Mouse (Mus musculus) forelimb bud, embryonic 11.5 days (tissue): ENCODE measurements around the gene Rsbn1l.

Experiments
- DNase-seq: peaks from one replicate; pipeline ENCODE4 v3.0.0-alpha.2; 2012; ENCODE audit warnings: low read depth, low spot score

The Rsbn1l gene

GRCm38 (mm10) chr5:20904647-20905046 is 51.6 kb downstream of the Rsbn1l start:
- DNase-seq = no peak

DNA sequence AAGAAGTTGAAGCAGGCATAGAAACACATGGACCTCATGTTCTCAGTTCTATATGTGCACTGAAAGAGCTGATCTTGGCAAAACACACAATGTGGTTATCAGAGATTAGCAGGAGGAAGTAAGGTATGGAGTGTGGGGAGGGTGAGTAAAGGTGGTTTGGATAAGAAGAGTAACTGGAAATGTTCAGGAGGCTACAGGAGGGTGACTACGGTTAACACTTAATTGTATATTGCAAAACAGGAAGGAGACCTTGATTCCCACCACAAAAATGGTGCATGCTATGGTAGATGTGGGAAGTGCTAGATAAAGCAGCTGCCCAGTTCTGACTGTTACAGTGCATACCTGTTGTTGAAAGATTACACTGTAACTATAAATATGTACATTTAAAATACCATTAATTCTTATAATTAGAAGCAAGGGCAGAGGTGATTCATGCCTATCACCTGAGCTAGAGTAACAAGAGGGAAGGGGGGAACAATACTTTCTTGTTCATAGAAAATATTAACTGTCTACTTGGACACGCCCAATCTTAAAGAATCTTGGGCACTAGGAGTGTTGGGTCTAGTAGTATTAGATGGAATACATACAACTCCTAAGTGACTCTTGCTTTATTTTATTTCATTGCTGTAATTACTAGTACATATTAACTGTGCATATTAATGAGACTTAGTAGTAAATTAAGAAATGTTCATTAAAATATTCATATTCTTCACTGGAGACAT is 58.6 kb downstream of the Rsbn1l start:
- DNase-seq = no peak

GRCm38 (mm10) chr5:20884036-20884620 is 72.1 kb downstream of the Rsbn1l start:
- no peak for DNase-seq

DNA sequence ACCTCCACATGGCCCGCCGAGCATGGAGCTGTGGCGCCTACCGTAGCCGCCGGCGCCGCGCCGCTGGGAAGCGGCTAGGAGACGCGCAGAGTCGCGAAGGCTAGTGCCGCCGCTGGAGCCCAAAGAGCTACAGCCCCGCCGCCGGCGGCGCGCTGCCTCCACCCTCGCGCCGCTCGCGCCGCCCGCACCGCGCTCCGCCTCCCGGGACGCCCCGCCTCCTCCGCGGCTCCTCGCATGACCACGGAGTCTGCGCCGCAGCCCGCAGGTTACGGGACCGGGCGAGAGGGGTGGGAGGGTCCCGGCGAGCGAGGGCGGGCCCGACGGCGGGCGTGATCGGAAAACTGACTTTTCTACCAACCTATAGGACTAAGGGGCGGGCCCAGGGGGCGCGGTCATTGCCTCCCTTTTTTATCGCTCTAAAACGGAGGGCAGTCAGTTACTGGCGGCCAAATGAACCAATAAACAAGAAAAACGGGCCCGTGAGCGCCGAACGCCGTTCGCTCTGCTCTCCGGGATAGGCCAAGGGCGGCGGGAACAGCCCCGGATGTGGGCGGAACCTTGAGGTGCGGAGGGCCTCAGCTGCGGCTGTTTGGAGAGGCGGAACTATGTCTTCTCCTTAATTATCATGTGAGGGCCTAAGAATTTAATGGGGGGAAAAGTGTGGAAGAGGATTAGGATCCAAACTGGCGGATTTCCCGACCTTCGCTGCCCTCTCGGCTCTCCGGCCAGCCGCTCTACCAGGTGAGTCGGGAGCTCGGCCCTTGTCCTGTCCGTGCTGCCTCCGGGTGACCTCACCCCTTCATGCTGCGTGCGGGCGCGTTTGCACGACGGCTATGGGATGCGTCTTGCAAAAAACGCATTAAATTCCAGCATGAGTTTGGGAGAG is 74.0 kb downstream of the Rsbn1l start, which contains the start of the genes Phtf2 and Tmem60:
Gene Phtf2, minus strand, starts transcription at position 210 of the 886 bp plus-strand sequence.
Gene Tmem60, plus strand, starts transcription at position 277 of the 886 bp plus-strand sequence.
- DNase-seq = peak; percentile 97

- DNase-seq = peak; percentile 43
Measured at GRCm38 (mm10) chr5:20880797-20881775, 75.1 kb downstream of the Rsbn1l start.

- DNase-seq = no peak
Measured at GRCm38 (mm10) chr5:20880386-20880785, 75.8 kb downstream of the Rsbn1l start.

- no peak for DNase-seq
Measured at GRCm38 (mm10) chr5:20876934-20877426, 79.2 kb downstream of the Rsbn1l start.

DNA sequence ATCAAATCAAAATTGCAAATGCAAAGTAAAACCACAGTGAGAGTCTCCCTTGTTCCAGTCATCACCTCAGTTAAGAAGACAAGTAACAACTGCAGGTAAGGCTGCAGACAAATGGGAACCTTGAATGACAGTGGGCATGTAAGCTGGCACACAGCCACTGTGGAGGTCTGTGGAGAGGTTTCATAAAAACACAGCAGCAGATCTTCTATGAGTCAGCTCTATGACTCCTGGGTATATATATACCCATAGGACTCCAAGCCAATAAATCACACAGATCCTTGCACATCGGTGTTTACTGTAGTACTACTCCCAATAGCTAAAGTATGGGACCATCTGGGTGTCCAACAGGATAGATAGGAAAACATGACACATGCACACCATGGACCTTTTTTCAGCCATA is 83.1 kb downstream of the Rsbn1l start:
- DNase-seq = no peak

- DNase-seq = no peak
Measured at GRCm38 (mm10) chr5:20865193-20865755, 90.9 kb downstream of the Rsbn1l start.

DNA sequence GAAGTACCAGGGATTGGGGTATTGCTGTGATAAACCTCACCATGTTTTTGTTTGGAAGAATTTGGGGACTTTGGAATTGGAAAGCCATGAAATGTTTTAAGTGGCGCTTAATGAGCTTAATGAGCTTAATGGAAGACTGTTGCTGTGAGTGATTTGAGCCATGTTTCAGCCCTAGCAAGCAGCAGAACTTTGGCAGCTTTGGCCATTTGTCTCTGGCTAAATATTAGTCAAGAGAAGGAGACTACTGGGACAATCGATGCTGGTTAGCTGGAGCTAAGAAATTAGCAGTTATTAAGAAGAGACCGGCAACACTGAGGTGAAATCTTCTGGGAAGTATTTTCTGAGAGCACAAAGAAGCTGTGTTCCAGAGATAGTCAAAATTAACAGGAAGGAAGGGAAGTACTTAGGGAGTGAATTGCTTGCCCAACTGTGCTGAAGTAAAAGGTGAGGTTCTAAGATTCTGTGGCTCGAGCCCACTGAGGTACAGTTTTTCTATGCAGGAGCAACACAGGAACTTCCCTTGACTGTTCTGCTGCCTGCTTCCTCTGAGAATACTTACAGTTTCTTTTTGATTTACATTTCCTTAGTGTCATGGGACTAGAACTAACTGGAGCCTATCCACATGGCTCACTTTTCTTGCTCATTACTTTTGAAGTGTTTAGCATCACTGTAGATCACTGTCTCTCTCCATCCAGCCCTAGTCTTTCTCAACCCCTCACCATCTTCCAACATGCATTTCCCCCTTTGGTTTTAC is 91.8 kb downstream of the Rsbn1l start:
- no peak for DNase-seq

DNA sequence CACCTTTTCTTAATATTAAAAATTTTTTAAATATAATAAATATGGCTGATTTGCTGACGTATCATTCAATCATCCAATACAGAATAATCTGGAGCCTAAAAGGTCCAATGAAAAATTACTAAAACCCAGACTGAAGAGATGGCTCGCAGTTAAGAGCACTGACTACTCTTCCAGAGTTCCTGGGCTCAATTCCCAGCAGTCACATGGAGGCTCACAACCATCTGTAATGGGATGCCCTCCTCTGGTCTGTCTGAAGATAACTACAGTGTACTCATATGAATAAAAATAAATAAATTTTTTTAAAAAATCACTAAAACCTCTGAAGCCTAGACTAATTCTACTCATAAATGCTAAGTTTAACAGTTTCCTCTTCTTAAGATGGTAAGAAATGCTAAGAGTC is 94.3 kb downstream of the Rsbn1l start:
- no peak for DNase-seq

- DNase-seq = no peak
Measured at GRCm38 (mm10) chr5:20860565-20860964, 95.6 kb downstream of the Rsbn1l start.

DNA sequence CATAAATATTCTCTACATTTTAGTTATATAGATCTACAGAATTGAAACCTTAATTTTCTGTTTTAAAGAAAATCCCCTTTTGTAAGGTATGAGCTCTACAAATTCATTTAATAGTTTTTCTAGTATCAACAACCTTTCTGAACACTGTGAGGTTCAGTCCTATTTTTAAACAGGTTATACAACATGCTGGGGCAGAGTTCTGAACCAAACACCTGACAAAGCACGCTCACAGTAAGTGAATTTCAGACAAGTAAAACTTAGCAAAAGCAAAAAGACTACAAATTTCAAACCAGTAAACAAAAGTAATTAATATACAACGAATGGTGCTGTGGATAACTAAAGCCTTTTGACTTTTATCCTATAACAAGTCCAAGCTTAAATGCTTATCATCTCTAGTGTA is 97.8 kb downstream of the Rsbn1l start:
- no peak for DNase-seq

DNA sequence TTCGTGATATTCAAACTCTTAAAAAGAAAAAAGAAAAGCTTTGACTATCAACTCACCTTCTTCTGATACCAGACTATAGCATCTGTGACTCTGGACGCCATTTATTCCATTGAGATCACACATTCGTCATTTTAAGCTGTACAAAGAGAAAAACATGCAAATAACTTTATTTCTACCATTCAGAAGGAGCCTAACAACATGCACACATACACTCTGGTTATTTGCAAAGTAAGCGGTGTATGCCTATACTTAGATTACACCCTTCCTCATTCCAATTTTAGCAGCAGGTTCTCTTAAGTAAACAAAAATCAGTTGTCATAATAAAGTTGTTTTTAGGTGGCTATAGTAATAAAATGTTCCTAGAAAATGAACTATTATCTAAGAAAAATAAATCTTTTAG is 101.1 kb downstream of the Rsbn1l start:
- DNase-seq = no peak

- DNase-seq = no peak
Measured at GRCm38 (mm10) chr5:20847010-20847409, 109.2 kb downstream of the Rsbn1l start.

GRCm38 (mm10) chr5:20843816-20844215 is 112.4 kb downstream of the Rsbn1l start:
- no peak for DNase-seq

GRCm38 (mm10) chr5:20843405-20843804 is 112.8 kb downstream of the Rsbn1l start:
- no peak for DNase-seq
